ENCODE assay signal across 8 mouse cellular contexts in genomic region chr19:44299078-44299477, GRCm38 (mm10). TPM values are rescaled to one million over a fixed set of nuclear protein-coding genes. Genes with fewer than 3 reads are reported as not detected.
DNase-seq lines count a peak whose midpoint lies in the region; ATAC-seq lines count a peak whose summit lies in the region.
"Had no signal": no experiment of that assay in that cellular context is flagged by ENCODE, and none has a peak within 500 bp of the region (broad histone marks: within the 10 kb centered on the region; RNA-seq: fewer than 3 reads in every experiment).

No protein-coding gene starts in this region.

- no peak for ATAC-seq in megakaryocyte, adult 5-6 weeks (ENCODE audit: poor library complexity, severe bottlenecking)
- ATAC-seq in forebrain, embryonic 15.5 days (replicated peaks) = no peak
- no peak for ATAC-seq in liver, embryonic 12.5 days
- no peak for ATAC-seq in stomach, embryonic 16.5 days (ENCODE audit: insufficient read depth, low FRiP score)

- peak overlapping the region; percentile 56 for H3K9ac ChIP-seq in forebrain, embryonic 15.5 days (replicated peaks)
- peak overlapping the region; percentile 37; the same call in 1 of the 2 replicates for H3K9ac ChIP-seq in liver, embryonic 12.5 days
- H3K9ac ChIP-seq in stomach, embryonic 16.5 days (ENCODE audit: low read length) = peak overlapping the region; percentile 98

- peaks cover 90% of the 10 kb centered on the region for H3K36me3 ChIP-seq in megakaryocyte, embryonic 14.5 days (replicated peaks; ENCODE audit: low read length)
- peaks cover 64% of the 10 kb centered on the region for H3K36me3 ChIP-seq in forebrain, embryonic 15.5 days
- peaks cover 92% of the 10 kb centered on the region for H3K36me3 ChIP-seq in liver, embryonic 12.5 days
- peaks cover 44% of the 10 kb centered on the region for H3K36me3 ChIP-seq in stomach, embryonic 16.5 days (ENCODE audit: control insufficient read depth, insufficient read depth, low read length)

- peak overlapping the region; percentile 98 for H3K4me3 ChIP-seq in megakaryocyte, embryonic 14.5 days (replicated peaks)
- H3K4me3 ChIP-seq in forebrain, embryonic 15.5 days = peak overlapping the region; percentile 78
- H3K4me3 ChIP-seq in liver, embryonic 12.5 days = peak overlapping the region; percentile 82
- H3K4me3 ChIP-seq in stomach, embryonic 16.5 days (replicated peaks; ENCODE audit: low read length) = peak overlapping the region; percentile 93

- no peaks in the 10 kb centered on the region for H3K9me3 ChIP-seq in megakaryocyte, embryonic 14.5 days
- H3K9me3 ChIP-seq in forebrain, embryonic 15.5 days = no peaks in the 10 kb centered on the region
- H3K9me3 ChIP-seq in liver, embryonic 12.5 days (replicated peaks) = no peaks in the 10 kb centered on the region
- no peaks in the 10 kb centered on the region for H3K9me3 ChIP-seq in stomach, embryonic 16.5 days (replicated peaks; ENCODE audit: control insufficient read depth, low read length)

- DNase-seq in embryo, embryonic 10.5 days (ENCODE audit: low spot score) = no peak
- DNase-seq in B cell, adult 2 months = no peak
- DNase-seq: lung, postnatal 14 days had no signal

- H3K4me2 ChIP-seq in forebrain, embryonic 15.5 days (replicated peaks) = peak overlapping the region; percentile 96
- H3K4me2 ChIP-seq in liver, embryonic 12.5 days = peak overlapping the region; percentile 93
- peak overlapping the region; percentile 97 for H3K4me2 ChIP-seq in stomach, embryonic 16.5 days (ENCODE audit: low read depth, low read length)

- H3K4me1 ChIP-seq in megakaryocyte, embryonic 14.5 days = peaks cover 88% of the 10 kb centered on the region
- H3K4me1 ChIP-seq in forebrain, embryonic 15.5 days = peaks cover 80% of the 10 kb centered on the region
- H3K4me1 ChIP-seq in liver, embryonic 12.5 days = peaks cover 82% of the 10 kb centered on the region
- peaks cover 70% of the 10 kb centered on the region for H3K4me1 ChIP-seq in stomach, embryonic 16.5 days (ENCODE audit: control insufficient read depth, insufficient read depth, low read length)

- no peak overlapping the region for H3K27ac ChIP-seq in forebrain, embryonic 15.5 days (replicated peaks)
- peak overlapping the region; percentile 55 for H3K27ac ChIP-seq in liver, embryonic 12.5 days
- H3K27ac ChIP-seq in stomach, embryonic 16.5 days (ENCODE audit: low read length) = peak overlapping the region; percentile 42; the same call in 1 of the 2 replicates

- 79% methylated on average over 9 of the region's 9 CpGs for WGBS in forebrain, embryonic 15.5 days
- 84% methylated on average over 9 of the region's 9 CpGs for WGBS in liver, embryonic 12.5 days (ENCODE audit: insufficient replicate concordance)
- 77% methylated on average over 9 of the region's 9 CpGs for WGBS in stomach, embryonic 16.5 days

- H3K27me3 ChIP-seq in megakaryocyte, embryonic 14.5 days (replicated peaks) = no peaks in the 10 kb centered on the region
- no peaks in the 10 kb centered on the region for H3K27me3 ChIP-seq in forebrain, embryonic 15.5 days
- no peaks in the 10 kb centered on the region for H3K27me3 ChIP-seq in liver, embryonic 12.5 days (replicated peaks)
- no peaks in the 10 kb centered on the region for H3K27me3 ChIP-seq in stomach, embryonic 16.5 days (ENCODE audit: control insufficient read depth, insufficient read depth, low read length)

RNA-seq across cellular contexts. Expression of gene Scd2, which starts 5.6 kb away (rescaled TPM):
- polyA plus RNA-seq in megakaryocyte, embryonic 14.5 days (2012; ENCODE audit: insufficient read depth, low replicate concordance) = 6.4 and 14.5 TPM in 2 replicates
- total RNA-seq in megakaryocyte, adult 5-6 weeks (2015) = 30.0 and 33.3 TPM in 2 replicates
- 26.9 and 28.9 TPM in 2 replicates for total RNA-seq in megakaryocyte, adult 5-6 weeks (2017)
- polyA plus RNA-seq in forebrain, embryonic 15.5 days (2015; fragmentation: Nextera tagmentation; extraction: Ambion mirVana) = 253 and 267 TPM in 2 replicates
- polyA plus RNA-seq in liver, embryonic 12.5 days (2016; fragmentation: Nextera tagmentation; extraction: Ambion mirVana) = 136 and 148 TPM in 2 replicates
- 329 and 336 TPM in 2 replicates for polyA plus RNA-seq in stomach, embryonic 16.5 days (2015; fragmentation: Nextera tagmentation; extraction: Ambion mirVana)

RNA-seq across cellular contexts. Expression of gene Scd4, which starts 33.8 kb away (rescaled TPM):
- not detected in 2 replicates for polyA plus RNA-seq in megakaryocyte, embryonic 14.5 days (2012; ENCODE audit: insufficient read depth, low replicate concordance)
- total RNA-seq in megakaryocyte, adult 5-6 weeks (2015) = 0.40 TPM in 1 of 2 replicates, not detected in the other
- total RNA-seq in megakaryocyte, adult 5-6 weeks (2017) = 0.12 TPM in 1 of 2 replicates, not detected in the other
- polyA plus RNA-seq in forebrain, embryonic 15.5 days (2015; fragmentation: Nextera tagmentation; extraction: Ambion mirVana) = 0.15 and 0.23 TPM in 2 replicates
- 0.04 TPM in 1 of 2 replicates, not detected in the other for polyA plus RNA-seq in liver, embryonic 12.5 days (2016; fragmentation: Nextera tagmentation; extraction: Ambion mirVana)
- 0.14 and 0.39 TPM in 2 replicates for polyA plus RNA-seq in stomach, embryonic 16.5 days (2015; fragmentation: Nextera tagmentation; extraction: Ambion mirVana)

Comparison
In these comparisons a context has a peak if more than half of its experiments do, and no peak if none do; other contexts are left out.
1. H3K9ac ChIP-seq: peak in every context shown above with its lines; median percentile 98 in stomach, embryonic 16.5 days; 56 in forebrain, embryonic 15.5 days; 37 in liver, embryonic 12.5 days.